Mouse (Mus musculus) olfactory bulb, adult 2 months (tissue): Measurements from ENCODE around the gene Osbpl6.

ENCODE experiments used
- CTCF ChIP-seq: fragments of 200-500 bp; IDR thresholded peaks from 2 replicates; pipeline ENCODE4 v1.5.1; 2012; ENCODE audit warnings: low read depth, mild to moderate bottlenecking, low read length, moderate library complexity; ENCODE audit not compliant: insufficient read depth
- POLR2A ChIP-seq: fragments of 200-500 bp; IDR thresholded peaks from 2 replicates; pipeline ENCODE4 v1.6.1; 2012; ENCODE audit warnings: mild to moderate bottlenecking, low read depth, low read length, moderate library complexity; ENCODE audit not compliant: insufficient read depth

- no peak for TF ChIP-seq CTCF
- TF ChIP-seq POLR2A = no peak
Measured at GRCm38 (mm10) chr2:76421411-76421924, 15.2 kb downstream of the Osbpl6 start.
